Mouse (Mus musculus): ENCODE data around the gene Zfp541. TPM values are rescaled to one million over a fixed set of nuclear protein-coding genes. Genes with fewer than 3 reads are reported as not detected.

Gene Zfp541
- total RNA-seq, 2 experiments from 2014 or later, result not detected

- intact Hi-C loops (cut with DNase I), result loop anchor here (2.0 kb wide), 2 partner anchors 19 to 51 kb away; partner anchors contain the start of gene Kptn
- Histone ChIP-seq H3K4me3 (peak overlapping the region; percentile 88), H3K27ac (peak overlapping the region; percentile 95)
- no peak for TF ChIP-seq CTCF (IDR thresholded peaks at IDR 0.05)
- DNase-seq, result no peak
Measured at GRCm38 (mm10) chr7:16099901-16100300, 38.3 kb downstream of the Zfp541 start.

- Histone ChIP-seq H3K27ac (peak overlapping the region; percentile 95), H3K4me3 (peak overlapping the region; percentile 88)
- intact Hi-C loops (cut with DNase I), result no loop called here
- no peak for TF ChIP-seq CTCF (IDR thresholded peaks at IDR 0.05)
- DNase-seq, result peak; percentile 72
Measured at GRCm38 (mm10) chr7:16101081-16101480, 39.5 kb downstream of the Zfp541 start.

GRCm38 (mm10) chr7:16101726-16102475, 40.3 kb downstream of the Zfp541 start:
- TF ChIP-seq CTCF (IDR thresholded peaks at IDR 0.05), result no peak
- DNase-seq, result peak; percentile 66
- H3K4me3 ChIP-seq, result peak overlapping the region; percentile 88
- H3K27ac ChIP-seq, result peak overlapping the region; percentile 95
- intact Hi-C loops (cut with DNase I), result no loop called here

DNA sequence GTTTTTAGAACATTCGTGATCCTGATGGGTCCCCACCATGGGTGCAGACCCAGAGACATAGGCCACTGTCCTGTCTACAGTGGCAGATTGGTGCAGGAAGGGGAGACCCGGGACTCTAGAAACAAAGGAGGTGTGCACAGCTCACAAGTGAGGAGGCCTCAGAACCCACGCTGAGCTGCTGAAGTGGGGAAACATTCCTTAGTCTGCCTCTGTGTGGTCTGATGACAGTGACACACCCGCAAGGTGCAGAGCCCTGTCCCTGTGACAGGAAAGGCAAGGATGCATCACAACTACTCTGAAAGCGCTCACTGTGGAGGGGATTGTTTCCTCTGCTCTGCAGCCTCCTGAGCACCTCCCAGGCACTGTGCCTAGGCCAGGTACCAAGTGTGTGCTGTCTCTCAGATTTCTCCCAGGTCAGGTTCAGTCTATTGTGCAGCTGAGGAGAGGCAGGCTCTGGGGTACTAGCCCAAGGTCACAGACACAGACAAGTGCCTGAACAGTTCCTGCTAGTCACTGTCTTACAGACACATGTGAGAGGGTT, 41.1 kb downstream of the Zfp541 start:
- Histone ChIP-seq H3K27ac (peak overlapping the region; percentile 95), H3K4me3 (peak overlapping the region; percentile 52)
- intact Hi-C loops (cut with DNase I), result no loop called here
- TF ChIP-seq CTCF (IDR thresholded peaks at IDR 0.05), result no peak
- no peak for DNase-seq

DNA sequence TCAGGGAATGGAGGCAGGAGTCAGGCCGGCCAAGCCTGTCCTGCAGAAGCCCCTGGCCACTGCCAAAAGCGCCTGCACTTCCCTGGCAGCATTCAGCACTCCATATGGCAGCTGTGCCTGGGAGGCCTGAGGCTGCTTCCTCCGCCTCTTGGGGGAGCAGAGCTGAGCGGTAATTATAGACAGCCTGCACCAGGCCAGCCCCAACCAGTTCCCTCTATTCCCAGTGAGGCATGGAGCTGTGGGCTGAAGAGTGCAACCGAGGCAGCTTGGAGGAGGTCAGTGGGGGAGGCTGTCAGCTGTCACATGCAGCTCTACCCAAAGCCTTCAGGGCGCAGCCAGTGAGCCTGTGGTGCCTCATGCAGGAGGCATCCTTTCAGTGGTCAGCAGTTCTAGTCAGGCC, 42.1 kb downstream of the Zfp541 start:
- peak; percentile 5; the same call in 1 of the 2 replicates for TF ChIP-seq CTCF (IDR thresholded peaks at IDR 0.05)
- peak overlapping the region; percentile 52 for H3K4me3 ChIP-seq
- DNase-seq, result peak; percentile 58
- peak overlapping the region; percentile 95 for H3K27ac ChIP-seq
- intact Hi-C loops (cut with DNase I), result no loop called here

- no peak for DNase-seq
- intact Hi-C loops (cut with DNase I), result no loop called here
- TF ChIP-seq CTCF (IDR thresholded peaks at IDR 0.05), result no peak
- H3K4me3 ChIP-seq, result peak overlapping the region; percentile 52
- H3K27ac ChIP-seq, result peak overlapping the region; percentile 95
Measured at GRCm38 (mm10) chr7:16104611-16105388, 43.2 kb downstream of the Zfp541 start.

DNA sequence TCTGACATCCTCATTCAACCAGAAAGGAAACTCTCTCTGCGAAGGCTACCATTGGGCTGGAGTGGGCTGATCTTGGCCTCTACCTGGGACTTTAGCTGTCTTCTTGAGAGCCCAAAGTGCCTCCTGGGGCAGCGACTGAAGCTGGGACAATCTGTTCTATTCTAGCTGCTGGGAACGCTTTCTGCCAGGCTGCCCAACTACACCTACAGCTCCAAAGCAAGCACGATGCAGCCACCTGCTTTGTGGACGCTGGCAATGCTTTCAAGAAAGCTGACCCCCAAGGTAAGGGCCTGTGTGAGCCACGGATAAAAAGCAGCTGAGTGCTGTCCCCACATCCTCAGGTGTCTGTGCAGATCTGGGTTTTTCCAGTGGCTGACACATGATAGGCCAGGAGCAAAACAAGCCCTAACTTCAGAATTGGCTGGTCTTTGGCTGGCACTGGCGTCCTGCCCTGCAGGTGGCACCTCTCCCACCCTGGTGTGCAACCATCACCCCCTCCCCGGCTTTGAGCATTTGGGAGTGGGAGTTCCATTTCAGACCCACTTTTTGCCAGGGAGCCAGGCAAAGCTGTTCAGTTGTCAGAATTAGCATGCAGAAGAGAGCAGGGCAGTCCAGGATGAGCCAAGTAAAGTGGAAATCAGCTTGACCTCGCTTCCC, 47.4 kb downstream of the Zfp541 start:
- no peak for TF ChIP-seq CTCF (IDR thresholded peaks at IDR 0.05)
- Histone ChIP-seq H3K27ac (peak overlapping the region; percentile 40; the same call in 1 of the 2 replicates), H3K4me3 (no peak overlapping the region)
- intact Hi-C loops (cut with DNase I), result no loop called here
- DNase-seq, result no peak

DNA sequence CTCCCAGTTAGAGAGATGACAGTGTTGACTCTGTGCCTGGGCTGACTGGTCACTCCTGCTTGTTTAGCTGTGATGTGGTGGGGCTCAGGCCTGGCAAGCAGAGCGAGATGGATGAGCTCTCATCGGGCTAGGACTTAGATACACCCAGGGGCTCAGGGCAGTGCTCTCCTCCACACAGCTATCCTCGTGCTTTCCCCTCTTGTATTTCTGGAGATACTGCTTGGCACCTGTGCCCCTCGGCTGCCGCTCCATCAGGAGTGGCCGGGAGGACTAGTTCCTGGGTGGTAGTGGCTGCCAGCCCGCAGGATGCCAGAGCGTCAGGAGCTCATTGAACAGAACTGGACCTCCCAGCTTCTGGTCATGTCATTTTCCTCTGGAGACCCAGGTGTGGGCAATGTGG, 48.5 kb downstream of the Zfp541 start:
- no peak for TF ChIP-seq CTCF (IDR thresholded peaks at IDR 0.05)
- intact Hi-C loops (cut with DNase I), result no loop called here

GRCm38 (mm10) chr7:16111284-16112090, 49.9 kb downstream of the Zfp541 start:
- intact Hi-C loops (cut with DNase I), result no loop called here
- no peak for DNase-seq
- H3K4me3 ChIP-seq, result no peak overlapping the region
- no peak overlapping the region for H3K27ac ChIP-seq
- TF ChIP-seq CTCF (IDR thresholded peaks at IDR 0.05), result no peak

More for the DNA sequence above, 48.5 kb downstream of the Zfp541 start:
- Histone ChIP-seq H3K27ac (no peak overlapping the region), H3K4me3 (no peak overlapping the region)
- peak; percentile 8 for DNase-seq

GRCm38 (mm10) chr7:16116418-16116817, 54.8 kb downstream of the Zfp541 start:
- no peak overlapping the region for H3K27ac ChIP-seq
- no peak overlapping the region for H3K4me3 ChIP-seq
- intact Hi-C loops (cut with DNase I), result no loop called here
- TF ChIP-seq CTCF (IDR thresholded peaks at IDR 0.05), result no peak
- no peak for DNase-seq

DNA sequence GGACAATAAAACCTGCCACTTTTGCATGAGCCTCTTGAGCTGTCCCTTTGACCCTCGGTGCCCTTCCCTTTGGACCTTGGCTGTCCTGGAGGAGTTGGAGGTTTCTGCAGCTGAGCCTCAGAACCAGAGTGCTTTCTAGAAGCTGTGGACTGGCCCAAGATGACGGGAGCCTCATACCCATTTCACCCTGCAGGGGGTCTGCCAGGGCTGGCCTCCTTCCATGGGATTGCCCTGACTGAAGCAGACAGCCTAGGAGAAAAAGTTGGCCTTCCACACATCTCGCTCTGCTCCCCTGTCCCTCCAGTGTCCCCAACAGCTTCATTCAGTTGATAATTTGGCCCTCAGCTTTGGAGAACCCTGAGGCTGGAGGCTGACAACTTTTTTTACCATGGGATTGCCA, 55.5 kb downstream of the Zfp541 start:
- TF ChIP-seq CTCF (IDR thresholded peaks at IDR 0.05), result no peak
- Histone ChIP-seq H3K4me3 (no peak overlapping the region), H3K27ac (no peak overlapping the region)
- no peak for DNase-seq
- intact Hi-C loops (cut with DNase I), result no loop called here
